Mouse (Mus musculus) kidney, adult 11 months (tissue): ENCODE data around the gene Erc2.

ENCODE experiments used
- DNase-seq: peaks from one replicate; pipeline ENCODE4 v3.0.0; 2022

Gene Erc2

DNA sequence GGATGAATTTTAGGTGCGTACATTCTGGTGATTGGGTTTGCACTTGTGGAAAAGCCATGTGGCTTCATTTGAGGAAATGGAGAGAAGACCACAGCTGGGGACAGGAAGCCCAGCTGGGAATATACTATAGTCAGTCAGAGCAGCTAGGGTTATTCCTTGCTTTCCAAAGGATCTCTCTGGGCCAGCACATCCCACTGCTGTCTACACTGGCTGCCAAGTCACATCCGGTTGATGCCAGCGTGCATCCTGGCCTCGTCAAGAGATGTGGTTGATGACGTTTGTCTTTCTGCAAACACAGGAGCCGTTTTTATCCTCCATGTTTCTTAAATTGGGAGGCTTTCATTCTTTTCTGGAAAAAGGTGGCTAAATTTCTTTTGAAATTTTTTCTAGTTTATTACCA lies 603.3 kb downstream of the Erc2 start:
- no peak for DNase-seq

DNA sequence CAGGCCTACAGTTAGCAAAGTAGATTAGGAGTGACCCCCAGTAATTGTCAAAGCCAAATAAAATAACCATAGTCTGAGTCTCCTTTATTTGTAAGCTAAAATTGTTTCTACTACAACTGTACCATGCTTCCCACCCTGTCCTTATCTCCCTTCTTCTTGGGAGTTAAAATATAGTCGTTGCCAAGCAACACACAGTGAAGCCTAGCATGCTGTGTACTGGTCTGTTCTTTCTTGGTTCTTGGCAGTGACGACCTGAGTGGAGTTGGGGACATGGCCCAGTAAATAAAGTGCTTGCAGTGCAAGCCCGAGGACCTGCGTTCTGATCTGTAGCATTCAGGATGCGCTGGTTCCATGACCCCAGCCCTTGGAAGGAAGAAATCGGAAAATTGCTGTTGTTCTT lies 608.3 kb downstream of the Erc2 start:
- no peak for DNase-seq

DNA sequence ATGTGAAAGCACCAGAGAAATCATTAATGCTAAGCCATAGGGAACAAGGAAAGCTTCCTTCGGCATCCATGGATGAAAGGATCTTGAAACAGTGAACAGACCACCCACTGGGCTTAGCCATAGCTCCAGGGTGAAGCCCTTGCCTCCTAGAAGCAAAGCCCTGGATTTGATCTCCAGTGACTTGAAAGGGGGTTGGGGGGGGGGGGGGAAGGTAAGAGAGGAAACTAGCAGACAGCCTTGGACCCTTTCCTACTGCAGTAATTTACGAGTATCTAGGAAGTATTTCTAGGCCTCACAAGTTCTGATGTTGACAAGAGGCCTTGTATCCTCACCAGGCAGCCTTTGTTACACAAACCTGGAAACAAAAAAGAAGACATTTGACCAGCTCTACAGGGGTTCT lies 609.0 kb downstream of the Erc2 start:
- DNase-seq: no peak

DNA sequence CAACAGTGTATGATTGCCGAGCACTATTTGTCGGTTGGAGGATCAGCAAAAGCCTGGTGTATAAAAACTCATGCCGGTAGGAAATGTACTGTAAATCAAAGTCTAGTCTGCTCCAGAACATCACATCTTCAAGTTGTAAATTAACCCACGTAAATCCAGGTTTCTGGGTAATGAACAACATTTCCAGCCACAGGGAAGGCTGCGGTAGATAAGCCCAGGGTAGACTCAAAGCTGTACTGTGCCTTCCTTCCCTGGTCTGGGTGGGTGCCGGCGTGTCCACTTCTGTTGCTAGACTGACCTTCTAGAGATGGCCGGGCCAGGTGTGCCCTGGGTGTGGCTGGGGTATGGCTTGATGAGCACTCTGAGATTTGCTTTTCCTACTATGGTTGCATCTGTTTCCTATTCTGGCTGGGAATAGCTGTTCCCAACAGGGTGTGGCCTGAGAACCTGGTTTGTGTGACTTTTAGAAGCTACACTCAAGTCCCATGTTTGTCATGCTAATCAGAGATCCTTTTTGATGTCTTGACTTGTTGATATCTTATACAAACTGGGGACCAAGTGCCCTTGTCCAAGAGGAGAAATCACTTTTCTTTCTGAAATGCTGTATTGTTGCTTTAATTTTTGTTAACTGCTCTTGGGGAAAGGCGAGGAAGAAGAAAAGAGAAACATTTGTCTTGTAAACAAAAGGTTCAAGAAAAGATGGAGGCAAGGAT lies 616.3 kb downstream of the Erc2 start:
- DNase-seq: peak; percentile 35

DNA sequence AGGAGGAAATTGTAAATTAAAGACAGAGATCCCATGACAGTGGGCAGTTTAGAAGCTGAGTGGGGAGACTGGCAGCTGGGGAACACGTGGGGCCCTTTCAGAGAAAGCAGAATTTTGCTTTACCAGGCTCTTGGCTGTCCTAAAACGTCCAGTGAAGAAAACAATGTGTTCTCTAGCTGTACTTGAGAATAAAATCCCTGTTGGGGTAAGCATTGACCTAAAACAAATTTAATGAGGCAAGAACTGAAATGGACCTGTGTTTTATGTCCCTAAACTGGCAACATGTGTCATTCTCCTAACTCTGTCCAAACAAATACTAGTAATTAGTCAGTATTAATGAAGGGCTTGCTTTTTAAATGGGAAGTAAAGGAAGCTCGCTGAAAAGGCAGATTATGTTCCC lies 617.9 kb downstream of the Erc2 start:
- no peak for DNase-seq

DNA sequence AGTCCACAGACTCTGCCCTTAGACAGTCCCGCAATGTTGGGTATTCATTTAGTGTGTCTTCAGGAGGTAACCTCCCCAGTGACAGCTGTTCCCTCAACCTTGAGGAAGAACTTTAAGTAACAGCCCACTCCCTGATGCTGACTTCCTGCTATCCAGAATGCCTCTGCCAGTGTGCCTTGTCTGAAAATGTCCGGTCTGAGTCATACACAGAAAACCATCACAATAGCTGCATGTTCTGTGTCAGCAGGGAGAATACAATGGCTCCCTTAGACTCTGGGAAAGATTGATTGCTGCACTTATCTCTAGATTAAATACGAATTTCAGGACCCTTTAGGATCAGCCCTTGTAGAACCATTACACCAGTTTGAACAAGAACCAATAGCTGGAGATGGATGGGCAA lies 620.5 kb downstream of the Erc2 start:
- no peak for DNase-seq

DNA sequence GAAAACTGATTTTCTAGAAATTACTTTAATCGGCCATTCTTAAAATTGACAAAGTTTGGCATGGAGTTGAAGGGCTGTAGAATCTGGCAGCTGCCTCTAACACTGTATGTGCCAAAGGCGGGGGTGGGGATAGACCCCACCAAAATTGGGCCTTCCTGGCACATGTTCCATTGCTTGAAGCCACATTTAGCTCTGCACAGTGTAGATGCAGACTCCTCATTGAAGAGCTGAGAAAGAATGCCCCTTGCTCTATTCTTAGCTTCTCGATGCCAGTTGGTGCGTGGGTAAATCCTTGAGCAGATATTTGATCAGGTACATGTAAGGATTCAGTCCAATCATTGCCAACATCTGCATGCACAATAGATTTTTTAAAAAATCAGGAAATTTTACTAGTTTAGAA lies 621.2 kb downstream of the Erc2 start:
- no peak for DNase-seq

DNA sequence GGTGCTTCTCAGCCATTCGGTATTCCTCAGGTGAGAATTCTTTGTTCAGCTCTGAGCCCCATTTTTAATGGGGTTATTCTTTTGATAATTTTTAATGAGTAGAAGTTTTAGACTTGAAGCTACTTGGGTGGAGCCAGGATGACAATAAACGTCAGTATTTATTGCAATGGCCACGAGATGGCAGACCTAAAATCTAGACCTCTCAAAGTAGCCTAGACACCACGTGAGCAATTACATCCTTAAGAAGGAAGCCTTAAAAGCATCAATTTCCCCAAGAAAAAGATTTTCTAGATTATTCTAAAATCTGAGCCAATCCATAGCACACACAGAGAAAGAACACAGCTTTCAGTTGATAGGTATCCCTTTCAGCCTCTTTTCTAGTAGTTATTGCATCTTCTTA lies 640.5 kb downstream of the Erc2 start:
- no peak for DNase-seq

DNA sequence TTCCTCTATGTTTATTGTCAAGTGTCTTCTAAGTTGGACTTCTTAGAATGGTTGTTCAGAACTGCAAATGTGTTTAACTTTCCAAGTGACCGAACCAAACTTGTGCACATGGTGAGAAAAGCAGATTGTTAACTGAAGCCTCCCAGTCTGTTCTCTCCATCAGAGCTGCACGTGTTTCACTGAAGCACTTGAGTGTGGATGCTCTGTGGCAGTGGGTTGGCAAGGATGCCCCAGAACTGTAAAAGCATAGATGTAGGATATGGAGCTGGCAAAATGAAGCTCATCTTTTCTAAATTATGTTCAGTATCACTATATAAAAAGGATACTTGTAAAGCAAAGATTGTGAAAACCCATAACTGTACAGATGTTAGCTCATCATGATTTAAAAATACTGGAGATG lies 645.1 kb downstream of the Erc2 start:
- no peak for DNase-seq

DNA sequence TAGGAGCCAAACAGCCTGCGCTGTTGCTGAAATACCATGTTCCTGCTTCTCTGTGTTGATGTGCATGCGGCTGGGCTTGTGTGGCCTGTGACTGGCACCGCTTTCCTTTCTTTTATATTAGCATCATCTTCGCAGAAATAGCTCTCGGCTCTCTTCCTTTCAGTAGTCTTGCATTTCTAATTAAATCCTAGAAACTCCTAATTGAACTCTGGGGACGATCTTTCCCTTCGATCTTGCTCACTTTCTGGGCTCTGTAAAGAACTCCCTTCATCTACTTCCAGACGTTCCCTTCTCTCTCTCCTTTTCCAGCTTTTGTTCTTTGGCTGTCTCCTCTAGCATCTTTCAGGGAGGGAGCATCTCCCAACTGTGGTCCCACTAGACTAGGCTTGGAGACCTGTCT lies 649.6 kb downstream of the Erc2 start:
- no peak for DNase-seq

DNA sequence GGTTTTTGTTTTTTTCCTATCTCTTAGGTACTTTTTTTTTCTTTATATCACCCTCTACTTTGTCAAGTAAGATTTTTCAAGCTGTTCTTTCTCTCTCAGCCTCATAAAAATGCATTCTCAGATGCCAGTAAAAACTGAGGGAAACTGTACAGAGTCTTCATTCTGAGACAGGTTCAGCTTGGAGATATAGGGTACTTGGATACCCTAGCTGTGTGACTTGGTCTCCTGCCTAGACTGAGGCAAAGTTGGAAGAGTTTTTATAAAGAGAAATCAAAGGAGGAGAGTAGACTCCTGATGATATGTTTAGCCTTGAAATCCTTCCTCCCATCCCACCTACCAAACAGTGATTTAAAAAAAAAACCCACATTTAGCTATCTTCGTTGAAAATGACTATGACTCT lies 651.4 kb downstream of the Erc2 start:
- no peak for DNase-seq

DNA sequence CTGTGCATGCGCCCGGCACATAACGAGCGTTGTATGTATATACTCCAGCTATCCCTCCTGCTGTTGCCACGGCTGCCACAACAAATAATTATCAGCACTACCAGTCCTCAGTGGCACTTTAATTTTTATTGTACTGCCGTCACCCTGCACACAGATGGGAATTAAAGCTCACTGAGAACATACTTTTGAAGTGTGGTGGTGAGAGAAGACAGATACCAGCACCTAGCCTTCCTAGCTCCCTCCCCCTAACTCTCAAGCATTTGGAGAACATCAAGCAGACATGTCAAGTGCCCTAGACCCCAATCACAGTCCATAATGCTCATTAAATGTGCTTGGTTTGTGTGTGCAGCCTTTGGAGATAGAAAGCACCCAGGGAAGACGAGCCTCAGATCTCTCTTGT lies 652.6 kb downstream of the Erc2 start:
- DNase-seq: no peak

DNA sequence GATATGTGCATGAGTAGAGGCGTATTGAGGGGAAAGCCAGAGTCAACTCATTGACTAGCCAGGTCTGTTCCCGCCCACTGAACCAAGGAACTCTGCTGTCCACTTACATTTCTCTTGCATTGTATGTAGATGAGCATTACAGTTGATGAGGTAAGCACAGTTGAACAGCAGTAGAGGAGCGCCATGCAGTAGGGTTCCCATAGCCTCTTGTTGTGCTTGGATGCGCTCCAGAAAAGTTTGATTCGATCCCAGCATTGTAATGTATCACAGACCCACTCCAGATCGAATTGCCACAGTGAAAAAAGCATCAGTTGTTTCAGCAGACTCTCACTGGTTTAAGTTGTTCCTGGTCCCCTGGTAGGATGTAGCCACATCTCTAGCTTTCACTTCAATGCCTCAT lies 656.7 kb downstream of the Erc2 start:
- DNase-seq: no peak

DNA sequence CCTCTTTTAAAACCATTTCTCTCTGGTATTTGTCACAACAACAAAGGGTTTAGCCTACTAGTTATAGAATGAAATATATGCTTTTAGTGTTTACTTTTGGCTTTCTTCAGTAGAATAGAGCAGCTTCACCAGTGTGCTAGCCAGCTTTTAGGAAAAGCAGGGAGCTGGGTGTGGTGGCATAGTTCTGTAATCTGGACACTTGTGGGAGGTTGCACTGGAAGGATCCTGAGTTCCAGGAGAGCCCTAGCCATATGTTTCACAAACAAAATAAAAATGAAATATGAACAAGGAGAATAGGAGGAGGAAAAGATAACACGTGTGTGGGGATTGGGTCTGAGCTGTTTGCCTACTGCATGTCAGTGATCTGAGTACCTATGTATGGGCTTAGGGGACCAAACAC lies 658.1 kb downstream of the Erc2 start:
- DNase-seq: no peak

DNA sequence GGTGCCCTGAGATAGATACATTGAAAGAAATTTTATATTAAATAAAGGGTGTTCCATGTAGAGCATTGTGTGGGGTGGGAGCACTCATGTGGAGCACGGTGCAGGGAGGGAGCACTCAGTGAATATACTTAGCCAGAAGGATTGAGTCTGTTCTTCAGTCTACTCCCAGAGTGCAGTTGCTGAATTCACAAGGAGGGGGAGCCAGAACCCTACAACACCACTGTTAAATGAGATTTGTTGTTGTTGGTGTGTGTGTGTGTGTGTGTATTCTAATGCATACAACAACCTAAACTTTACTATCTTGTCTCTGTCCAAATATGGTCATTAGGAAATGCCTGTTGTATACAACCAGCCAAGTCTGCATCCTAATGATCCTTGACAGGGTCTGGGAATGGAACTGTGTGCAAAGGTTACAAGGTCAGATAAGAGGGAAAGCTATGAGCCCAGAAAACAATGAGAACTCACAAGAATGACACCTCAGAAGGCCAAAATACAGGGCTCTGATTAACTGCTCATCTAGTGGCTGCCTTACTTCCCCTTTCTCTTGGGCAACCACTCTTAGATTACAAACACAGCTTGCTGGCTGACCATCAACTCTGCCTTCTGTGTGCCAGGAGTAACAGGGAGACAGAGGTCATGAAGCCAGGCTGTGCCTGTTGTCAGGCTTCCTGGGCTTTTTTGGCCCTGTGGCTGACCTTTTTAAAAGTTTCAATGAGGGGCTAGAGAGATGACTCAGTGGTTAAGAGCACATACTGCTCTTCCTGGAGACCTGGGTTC lies 661.3 kb downstream of the Erc2 start:
- DNase-seq: no peak

DNA sequence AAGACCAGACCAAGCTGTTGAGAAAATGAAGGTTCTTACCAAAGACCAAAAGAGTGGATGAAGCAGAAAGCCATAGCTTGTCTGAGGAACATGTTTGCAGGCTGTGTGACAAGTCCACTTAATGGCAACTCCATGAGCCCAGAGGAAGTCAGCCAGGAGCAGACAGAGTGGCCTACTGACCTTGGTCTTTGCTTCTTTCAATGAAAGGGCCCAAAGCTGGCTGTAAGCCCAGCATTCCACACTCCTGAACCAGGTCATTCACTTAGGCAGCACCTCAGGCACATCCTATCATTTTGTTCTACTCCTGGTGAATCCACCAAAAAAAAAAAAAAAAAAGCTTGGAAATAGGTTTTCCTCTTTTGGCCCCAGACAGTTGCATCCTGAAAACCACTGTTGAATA lies 664.3 kb downstream of the Erc2 start:
- peak; percentile 26 for DNase-seq

DNA sequence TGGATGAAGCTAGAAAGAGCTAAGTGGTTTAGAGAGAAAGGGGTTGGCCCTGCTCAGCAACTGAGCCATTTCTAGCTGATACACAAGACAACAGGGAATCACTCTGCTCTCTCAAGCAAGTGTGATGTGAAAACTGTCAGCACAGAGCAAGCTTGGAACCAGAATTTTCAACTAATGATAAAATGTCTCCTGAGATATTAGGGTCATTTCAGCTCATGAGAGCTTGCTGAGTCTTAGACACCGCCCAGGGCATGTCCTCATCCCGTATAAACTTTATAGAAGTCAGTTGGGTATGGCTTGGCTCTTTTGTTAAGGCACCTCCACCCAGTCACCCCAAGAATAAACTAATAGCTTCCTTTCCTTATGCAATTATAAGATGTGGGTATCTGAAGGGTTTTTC lies 666.0 kb downstream of the Erc2 start:
- no peak for DNase-seq

DNA sequence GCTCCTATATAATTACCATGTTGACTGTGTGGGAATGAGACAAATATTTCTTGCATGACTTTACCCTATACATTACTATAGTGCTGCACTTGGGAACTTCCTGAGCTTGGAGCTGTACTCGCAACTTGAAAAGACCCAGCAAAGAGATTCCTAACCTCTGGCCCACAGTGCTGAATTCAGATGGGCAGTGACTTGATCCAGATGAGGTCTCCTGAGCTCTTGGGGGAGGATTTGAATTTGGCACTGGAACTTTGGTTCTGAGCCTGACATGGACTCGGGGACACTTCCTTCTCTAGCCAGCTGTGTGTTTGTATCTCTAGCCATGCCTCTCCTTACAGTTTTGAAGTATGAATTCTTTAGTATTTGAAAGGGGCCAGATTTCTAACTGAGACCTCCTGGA lies 666.7 kb downstream of the Erc2 start:
- no peak for DNase-seq

DNA sequence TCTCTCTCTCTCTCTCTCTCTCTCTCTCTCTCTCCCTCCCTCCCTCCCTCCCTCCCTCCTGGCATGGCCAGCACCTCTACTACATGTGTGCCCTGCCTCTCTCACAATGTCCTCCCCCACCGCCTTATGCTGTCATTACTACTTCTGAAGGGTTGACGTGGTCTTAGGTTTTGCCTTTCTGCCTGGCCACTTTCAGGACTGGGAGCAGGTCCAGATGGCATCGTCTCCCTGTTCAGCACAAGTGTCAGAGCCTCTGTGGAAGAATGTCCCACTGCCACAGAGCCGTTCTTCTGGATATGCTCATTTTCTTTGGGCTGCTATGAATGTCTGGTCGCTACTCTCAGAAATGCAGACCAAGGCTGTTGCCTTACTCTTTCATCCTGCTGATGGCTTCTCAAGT lies 671.7 kb downstream of the Erc2 start:
- DNase-seq: no peak

DNA sequence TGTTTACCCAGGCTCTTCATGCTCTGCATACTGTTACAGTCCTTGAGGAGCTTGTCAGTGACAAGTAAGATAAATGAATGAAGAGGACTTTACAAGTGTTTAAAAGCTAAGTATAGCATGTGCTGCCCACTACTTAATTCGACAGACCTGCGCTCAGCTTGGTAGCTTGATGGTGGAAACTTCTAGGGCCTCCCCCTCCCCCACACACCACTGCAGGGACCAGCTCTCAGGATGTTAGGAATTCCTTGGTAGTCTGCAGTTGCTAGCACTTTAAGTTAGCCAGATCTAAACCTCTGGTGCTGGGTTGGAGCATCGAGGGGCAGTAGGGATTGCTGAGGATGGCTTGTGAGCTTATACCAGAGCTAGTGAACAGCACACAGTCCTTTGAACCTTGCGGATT lies 672.9 kb downstream of the Erc2 start:
- DNase-seq: no peak

DNA sequence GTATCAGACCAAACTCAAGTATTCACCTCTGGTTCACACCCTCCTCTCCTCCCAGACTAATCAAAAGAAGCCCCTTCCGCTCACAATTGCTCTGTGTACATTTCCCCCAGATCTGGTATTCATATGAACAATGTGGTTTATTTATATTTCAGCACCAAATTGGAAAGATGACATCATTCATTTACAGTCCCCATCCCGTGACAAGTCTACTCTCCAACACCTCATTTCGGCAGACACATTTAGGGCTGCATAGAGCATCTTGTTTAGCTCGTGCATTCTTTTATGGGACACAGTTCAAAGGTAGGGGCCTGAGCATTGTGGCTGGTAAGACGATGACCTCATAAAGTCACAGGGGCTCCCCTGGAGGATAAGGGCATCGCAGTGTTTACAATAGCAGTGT lies 677.9 kb downstream of the Erc2 start:
- no peak for DNase-seq

DNA sequence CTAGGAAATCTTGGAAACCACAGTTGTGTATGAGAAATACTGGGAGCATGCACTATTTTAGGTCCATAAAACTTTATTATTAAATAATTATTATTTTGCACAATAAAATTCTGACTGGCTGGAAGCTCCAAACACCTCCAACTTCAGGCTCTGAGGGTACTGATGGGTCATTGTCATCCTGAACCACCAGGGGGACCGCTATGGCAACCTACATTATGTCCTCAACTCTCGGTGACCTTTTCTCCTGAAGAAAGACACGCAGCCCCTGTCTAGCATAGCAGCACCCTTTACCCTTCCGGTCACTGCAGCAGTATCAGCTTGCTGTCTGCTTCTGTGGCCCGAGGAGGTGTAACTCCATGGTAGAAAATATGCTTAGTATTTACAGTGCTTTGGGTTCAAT lies 679.0 kb downstream of the Erc2 start:
- DNase-seq: no peak

DNA sequence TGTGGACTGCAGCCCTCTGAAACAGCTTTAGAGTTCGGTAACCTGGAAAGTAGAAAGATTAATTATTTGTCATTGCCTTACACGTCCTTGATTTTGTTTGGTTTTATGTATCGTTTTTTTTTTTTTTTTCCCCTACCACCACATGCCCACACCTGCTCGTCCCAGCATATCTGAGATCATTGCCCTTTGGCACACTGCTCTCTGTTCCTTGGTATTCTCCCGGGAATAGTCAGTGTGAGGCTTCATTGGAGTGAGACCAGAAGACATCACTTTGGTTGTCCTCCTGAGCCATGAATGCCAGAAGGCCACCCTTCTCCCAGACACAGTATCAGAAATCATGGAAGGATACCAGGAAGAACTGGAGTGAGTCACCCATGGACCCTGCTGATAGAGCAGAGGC lies 681.9 kb downstream of the Erc2 start:
- DNase-seq: peak; percentile 33

DNA sequence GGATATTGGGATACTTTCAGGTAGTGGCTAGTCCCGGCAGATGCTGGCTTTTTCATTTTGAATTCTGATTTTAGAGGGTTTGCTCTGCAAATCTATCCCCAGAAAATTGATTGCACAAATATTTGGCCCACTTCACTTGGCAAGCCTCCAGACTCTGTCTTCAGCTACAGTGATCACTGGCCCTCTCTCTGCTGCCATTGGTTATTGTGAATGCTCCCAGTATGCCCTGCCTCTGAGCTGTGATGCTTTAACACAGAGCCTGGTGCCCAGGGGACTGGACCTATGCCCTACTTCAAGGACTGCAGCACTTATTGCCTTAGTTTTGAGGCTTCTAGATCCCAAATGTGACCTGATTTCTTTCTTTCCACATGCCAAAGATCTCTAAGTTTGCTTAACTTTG lies 686.4 kb downstream of the Erc2 start:
- DNase-seq: no peak

DNA sequence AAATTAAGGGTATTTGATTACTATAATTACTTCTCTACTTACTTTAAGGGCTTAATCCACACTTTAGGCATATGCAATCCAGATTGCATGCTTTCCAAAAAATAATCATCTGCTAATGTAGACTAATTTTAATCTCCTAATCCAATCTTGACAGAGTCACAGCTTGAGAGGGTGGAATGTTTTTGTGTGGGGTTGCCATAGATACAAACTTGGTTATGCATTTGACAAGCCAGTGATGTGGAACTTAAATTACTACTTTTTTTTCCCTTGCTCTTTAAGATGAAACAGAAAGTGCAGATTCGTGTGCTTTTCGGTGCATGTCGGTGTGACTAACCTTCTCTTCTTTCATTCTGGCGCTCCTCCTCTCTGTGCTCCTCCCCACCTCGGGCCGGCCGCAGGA lies 694.6 kb downstream of the Erc2 start:
- no peak for DNase-seq
